Mouse (Mus musculus) midbrain, embryonic 11.5 days (tissue): Measurements from ENCODE around the gene Colca2. TPM values are rescaled to one million over a fixed set of nuclear protein-coding genes. Genes with fewer than 3 reads are reported as not detected.

Experiments
- ATAC-seq: fragments of 200-750 bp; cut with Nextera tagmentation; 2 replicates; pipeline ENCODE4 v1.8.0; 2017; ENCODE audit warnings: moderate TSS enrichment, moderate library complexity; ENCODE audit not compliant: low FRiP score
- DNase-seq: peaks from one replicate; pipeline ENCODE4 v3.0.0; 2015; ENCODE audit warnings: low spot score; ENCODE audit errors: missing footprints
- H3K27ac ChIP-seq: fragments of 300-500 bp; sonication (generic); 2 replicates; pipeline ENCODE4 v1.5.1; 2014; ENCODE audit warnings: low read depth, low read length
- H3K27me3 ChIP-seq: fragments of 300-500 bp; sonication (generic); 2 replicates; pipeline ENCODE4 v1.6.1; 2014; ENCODE audit warnings: mild to moderate bottlenecking, low read length, moderate library complexity, mixed read lengths; ENCODE audit not compliant: control insufficient read depth, insufficient read depth
- H3K36me3 ChIP-seq: fragments of 300-500 bp; sonication (generic); 2 replicates; pipeline ENCODE4 v1.6.1; 2014; ENCODE audit warnings: mild to moderate bottlenecking, low read length, moderate library complexity, mixed read lengths; ENCODE audit not compliant: control insufficient read depth, insufficient read depth
- H3K4me1 ChIP-seq: fragments of 300-500 bp; sonication (generic); 2 replicates; pipeline ENCODE4 v1.6.1; 2014; ENCODE audit warnings: low read length; ENCODE audit not compliant: control insufficient read depth, insufficient read depth
- H3K4me2 ChIP-seq: fragments of 300-500 bp; sonication (generic); 2 replicates; pipeline ENCODE4 v1.6.1; 2014; ENCODE audit warnings: mild to moderate bottlenecking, moderate library complexity
- H3K4me3 ChIP-seq: fragments of 300-500 bp; sonication (generic); 2 replicates; pipeline ENCODE4 v1.5.1; 2014; ENCODE audit warnings: low read depth, low read length
- H3K9ac ChIP-seq: fragments of 300-500 bp; sonication (generic); 2 replicates; pipeline ENCODE4 v1.6.1; 2014; ENCODE audit warnings: low read length
- H3K9me3 ChIP-seq: fragments of 300-500 bp; sonication (generic); 2 replicates; pipeline ENCODE4 v1.6.1; 2016; ENCODE audit warnings: low read length; ENCODE audit not compliant: control insufficient read depth
- WGBS: fragments of 180-500 bp; shearing (Covaris S2); extraction: QIAGEN DNeasy Blood & Tissue Kit; methylation state at CpG from one replicate; pipeline ENCODE4 v1.1.7; 2014; 5-methylcytosine and 5-hydroxymethylcytosine counted together
- polyA plus RNA-seq: library from polyadenylated mRNA; unstranded; fragments of >200 nt; fragmentation: Nextera tagmentation; extraction: Ambion mirVana; gene quantifications from 2 replicates; pipeline ENCODE4 v1.2.1, GENCODE M21; 2014

The Colca2 gene
- polyA plus RNA-seq, 1 experiment from 2014 or later, result 1.1 TPM

DNA sequence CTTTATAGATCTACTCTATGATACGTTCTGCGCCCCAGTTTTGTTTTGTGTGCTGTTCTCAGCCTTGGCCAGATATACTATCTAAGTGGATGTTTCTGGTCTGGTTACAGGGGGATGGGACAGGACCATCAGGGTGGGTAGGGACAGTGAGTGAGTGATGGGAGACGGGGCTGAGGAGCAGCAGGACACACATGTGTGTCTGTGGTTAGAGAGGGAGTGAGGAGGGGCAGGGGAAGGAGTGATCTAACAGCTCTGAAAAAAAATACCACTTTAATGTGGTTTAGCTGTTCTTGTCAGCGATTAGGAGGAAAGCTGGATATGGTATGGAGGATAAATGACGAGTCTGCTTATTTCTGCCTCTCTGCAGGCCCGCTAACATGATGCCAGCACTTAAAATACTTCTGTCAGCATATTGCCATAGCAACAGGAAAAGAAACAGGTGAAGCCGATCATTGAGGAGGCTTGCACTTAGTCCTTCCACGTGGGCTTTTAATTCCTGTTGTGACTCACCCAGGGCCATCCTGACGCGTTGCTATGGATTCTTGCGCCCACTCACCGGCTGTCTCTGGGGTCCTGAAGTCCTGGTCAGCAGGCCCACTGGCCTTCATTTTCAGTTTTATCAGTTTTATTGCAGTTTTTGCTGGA is 39.5 kb downstream of the Colca2 start:
- 71% methylated on average over 12 of the region's 12 CpGs for WGBS
- H3K4me3 ChIP-seq, result no peak overlapping the region
- H3K9ac ChIP-seq, result no peak overlapping the region
- H3K27ac ChIP-seq, result no peak overlapping the region
- H3K4me1 ChIP-seq, result no peaks in the 10 kb centered on the region
- H3K27me3 ChIP-seq, result no peaks in the 10 kb centered on the region
- no peak overlapping the region for H3K4me2 ChIP-seq
- DNase-seq (no peak), ATAC-seq (no peak)
- H3K36me3 ChIP-seq, result no peaks in the 10 kb centered on the region
- H3K9me3 ChIP-seq, result no peaks in the 10 kb centered on the region

DNA sequence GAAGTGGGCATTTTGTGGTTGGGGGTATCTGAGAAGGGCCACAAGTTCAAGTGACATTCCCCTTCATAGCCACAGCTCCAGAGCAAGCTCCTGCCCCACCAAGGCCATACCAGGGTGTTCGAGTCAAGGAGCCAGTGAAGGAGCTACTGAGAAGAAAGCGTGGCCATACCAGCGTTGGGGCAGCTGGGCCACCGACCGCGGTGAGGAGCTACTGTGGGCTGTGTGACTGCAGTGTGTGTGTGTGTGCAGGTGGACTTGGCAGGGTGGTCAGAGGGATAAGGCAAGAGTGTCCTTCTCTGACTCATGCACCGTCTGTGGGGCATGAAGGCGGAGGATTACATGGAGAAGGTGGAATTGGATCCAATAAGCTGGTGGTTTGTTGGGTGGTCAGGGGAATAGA is 46.2 kb downstream of the Colca2 start:
- WGBS, result 94% methylated on average over 8 of the region's 8 CpGs
- ATAC-seq (no peak), DNase-seq (no peak)
- no peaks in the 10 kb centered on the region for H3K36me3 ChIP-seq
- H3K27me3 ChIP-seq, result no peaks in the 10 kb centered on the region
- no peak overlapping the region for H3K4me2 ChIP-seq
- peaks cover 2% of the 10 kb centered on the region for H3K4me1 ChIP-seq
- H3K27ac ChIP-seq, result no peak overlapping the region
- no peaks in the 10 kb centered on the region for H3K9me3 ChIP-seq
- no peak overlapping the region for H3K9ac ChIP-seq
- H3K4me3 ChIP-seq, result no peak overlapping the region

DNA sequence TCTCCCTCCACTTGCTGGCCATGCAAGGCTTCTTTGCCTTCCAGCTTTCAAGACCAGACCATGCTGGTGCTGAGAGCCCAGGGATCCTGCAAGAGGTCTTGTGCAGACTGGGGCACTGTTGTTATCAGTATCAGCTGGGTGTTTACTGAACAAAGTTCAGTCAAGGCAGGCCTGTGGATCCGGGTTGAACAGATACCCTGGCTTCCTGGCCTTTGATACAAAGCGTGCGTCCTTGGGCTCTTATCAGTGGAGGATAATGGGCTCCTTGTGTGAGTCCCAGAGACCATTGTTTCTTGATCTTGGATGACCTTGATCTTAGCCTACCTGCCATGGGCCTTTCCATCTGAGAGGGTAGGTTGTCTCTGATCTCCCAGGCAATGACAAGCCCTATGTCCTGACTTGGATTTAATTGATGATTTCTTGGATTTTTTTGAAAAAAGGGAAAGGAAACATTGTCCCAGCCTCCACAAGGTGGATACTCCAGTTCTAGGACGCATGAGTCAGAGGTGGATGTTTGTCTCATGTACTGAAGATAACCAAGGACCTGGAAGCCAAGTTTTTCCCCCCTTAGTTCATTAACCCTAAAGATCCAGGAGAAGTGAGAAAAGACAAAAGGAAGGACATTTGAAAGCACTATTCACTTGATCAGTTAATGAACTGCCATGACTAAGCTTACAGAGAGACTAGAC is 47.5 kb downstream of the Colca2 start:
- Histone ChIP-seq H3K9ac (no peak overlapping the region), H3K27me3 (no peaks in the 10 kb centered on the region), H3K9me3 (no peaks in the 10 kb centered on the region), H3K4me2 (no peak overlapping the region), H3K27ac (no peak overlapping the region), H3K4me3 (no peak overlapping the region), H3K4me1 (peaks cover 2% of the 10 kb centered on the region), H3K36me3 (no peaks in the 10 kb centered on the region)
- ATAC-seq (no peak), DNase-seq (no peak)
- 87% methylated on average over 4 of the region's 4 CpGs for WGBS

DNA sequence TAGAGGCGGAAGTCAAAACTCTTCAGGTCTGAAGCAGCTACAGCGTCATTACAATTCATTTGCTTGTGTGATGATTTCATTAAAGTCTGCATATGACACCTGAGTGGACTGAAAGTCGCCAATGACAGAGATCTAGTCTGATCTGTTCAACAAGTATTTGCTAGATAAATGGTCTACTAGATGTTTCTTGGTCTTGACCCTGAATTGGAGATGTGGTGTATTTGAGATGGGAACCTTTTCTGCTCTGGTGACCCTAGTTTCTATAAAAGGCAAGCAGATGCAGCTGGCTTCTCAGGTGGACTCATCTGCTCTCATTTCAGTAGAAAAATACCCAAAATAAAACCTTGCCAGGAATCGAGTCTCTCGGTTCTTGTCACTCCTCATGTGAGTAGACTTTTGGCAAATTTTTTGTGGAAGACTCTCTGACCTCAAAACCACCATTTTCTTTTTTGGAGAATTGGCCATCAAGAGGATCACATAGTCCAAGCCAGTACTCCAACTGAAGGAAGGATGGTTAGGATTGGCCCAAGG is 52.7 kb downstream of the Colca2 start:
- DNase-seq (no peak), ATAC-seq (no peak)
- Histone ChIP-seq H3K27ac (no peak overlapping the region), H3K9me3 (no peaks in the 10 kb centered on the region), H3K4me2 (no peak overlapping the region), H3K4me1 (no peaks in the 10 kb centered on the region), H3K36me3 (no peaks in the 10 kb centered on the region), H3K9ac (no peak overlapping the region), H3K4me3 (no peak overlapping the region), H3K27me3 (no peaks in the 10 kb centered on the region)
- WGBS, result 84% methylated on average over 5 of the region's 5 CpGs

Other genes with a start within 250 kb of the Colca2 start
- gene Btg4, start 217.7 kb downstream of the Colca2 start, polyA plus RNA-seq, result not detected in 2 replicates
- gene Layn, start 201.5 kb downstream of the Colca2 start, polyA plus RNA-seq, result 1.6 and 2.1 TPM in 2 replicates
- gene 4833427G06Rik, start 176.5 kb downstream of the Colca2 start, polyA plus RNA-seq, result not detected in 2 replicates
- not detected in 2 replicates for gene Gm32742, start 113.1 kb downstream of the Colca2 start, polyA plus RNA-seq
- gene Pou2af1, start 64.9 kb downstream of the Colca2 start, polyA plus RNA-seq, result 0.05 TPM in 1 of 2 replicates, not detected in the other
- gene 1810046K07Rik, start 50.3 kb upstream of the Colca2 start, polyA plus RNA-seq, result not detected in 2 replicates